Mouse (Mus musculus) limb, embryonic 14.5 days (tissue): ENCODE data around the gene Ldhc. TPM values are rescaled to one million over a fixed set of nuclear protein-coding genes. Genes with fewer than 3 reads are reported as not detected.
"Not testable (repeated sequence)": the region's sequence is repeated elsewhere in the genome, so short reads cannot be mapped to it uniquely, and the experiment has no call there.

Source experiments
- ATAC-seq: fragments of 200-750 bp; cut with Nextera tagmentation; 2 replicates; pipeline ENCODE4 v1.8.0; 2017; ENCODE audit warnings: low read depth, moderate number of reproducible peaks, moderate TSS enrichment; ENCODE audit not compliant: low FRiP score
- DNase-seq: peaks from one replicate; pipeline ENCODE4 v3.0.0-alpha.2; 2015; ENCODE audit warnings: low spot score
- H3K27ac ChIP-seq: fragments of 300-500 bp; sonication (generic); replicated peaks from 2 replicates; pipeline ENCODE4 v1.5.1; 2014; ENCODE audit warnings: low read depth, mild to moderate bottlenecking, low read length, moderate library complexity, mixed read lengths
- H3K27me3 ChIP-seq: fragments of 300-500 bp; sonication (generic); 2 replicates; pipeline ENCODE4 v1.6.1; 2014; ENCODE audit warnings: low read length, mixed read lengths; ENCODE audit not compliant: control insufficient read depth, insufficient read depth
- H3K36me3 ChIP-seq: fragments of 300-500 bp; sonication (generic); 2 replicates; pipeline ENCODE4 v1.6.1; 2014; ENCODE audit warnings: mild to moderate bottlenecking, low read length, moderate library complexity, mixed read lengths; ENCODE audit not compliant: control insufficient read depth, insufficient read depth
- H3K4me1 ChIP-seq: fragments of 300-500 bp; sonication (generic); 2 replicates; pipeline ENCODE4 v1.6.1; 2014; ENCODE audit warnings: antibody characterized with exemption, low read length, mixed read lengths; ENCODE audit not compliant: control insufficient read depth, insufficient read depth
- H3K4me2 ChIP-seq: fragments of 300-500 bp; sonication (generic); replicated peaks from 2 replicates; pipeline ENCODE4 v1.6.1; 2014; ENCODE audit warnings: low read depth, mild to moderate bottlenecking, low read length, moderate library complexity; ENCODE audit not compliant: severe bottlenecking
- H3K4me3 ChIP-seq: fragments of 300-500 bp; sonication (generic); replicated peaks from 2 replicates; pipeline ENCODE4 v1.5.1; 2014; ENCODE audit warnings: low read length
- H3K9ac ChIP-seq: fragments of 300-500 bp; sonication (generic); 2 replicates; pipeline ENCODE4 v1.6.1; 2014; ENCODE audit warnings: mild to moderate bottlenecking, low read depth, low read length, moderate library complexity; ENCODE audit not compliant: severe bottlenecking
- H3K9me3 ChIP-seq: fragments of 300-500 bp; sonication (generic); 2 replicates; pipeline ENCODE4 v1.6.1; 2016; ENCODE audit warnings: low read length; ENCODE audit not compliant: control insufficient read depth
- POLR2A ChIP-seq: fragments of 200-500 bp; IDR thresholded peaks from 2 replicates; pipeline ENCODE4 v1.8.0; 2012; ENCODE audit warnings: inconsistent platforms, mild to moderate bottlenecking, moderate library complexity, borderline replicate concordance; ENCODE audit not compliant: insufficient read depth, insufficient read length; ENCODE audit errors: extremely low read depth
- WGBS: fragments of 180-500 bp; shearing (Covaris S2); extraction: QIAGEN DNeasy Blood & Tissue Kit; methylation state at CpG from one replicate; pipeline ENCODE4 v1.1.7; 2014; 5-methylcytosine and 5-hydroxymethylcytosine counted together
- polyA plus RNA-seq, 2 experiments: library from polyadenylated mRNA; depleted of rRNA in 1 of 2; stranded (reverse) in 1 of 2; unstranded in 1 of 2; fragments of >200 nt; fragmentation: Nextera tagmentation in 1 of 2; extraction: Ambion mirVana in 1 of 2; gene quantifications; 2 replicates each; pipeline versions ENCODE4 v1.2.1 to v1.2.3; 2012 to 2014

Gene Ldhc
- polyA plus RNA-seq (2012; rRNA removed): 0.06 TPM in 1 of 2 replicates, not detected in the other
- polyA plus RNA-seq (2014; fragmentation: Nextera tagmentation; extraction: Ambion mirVana): not detected in 2 replicates

DNA sequence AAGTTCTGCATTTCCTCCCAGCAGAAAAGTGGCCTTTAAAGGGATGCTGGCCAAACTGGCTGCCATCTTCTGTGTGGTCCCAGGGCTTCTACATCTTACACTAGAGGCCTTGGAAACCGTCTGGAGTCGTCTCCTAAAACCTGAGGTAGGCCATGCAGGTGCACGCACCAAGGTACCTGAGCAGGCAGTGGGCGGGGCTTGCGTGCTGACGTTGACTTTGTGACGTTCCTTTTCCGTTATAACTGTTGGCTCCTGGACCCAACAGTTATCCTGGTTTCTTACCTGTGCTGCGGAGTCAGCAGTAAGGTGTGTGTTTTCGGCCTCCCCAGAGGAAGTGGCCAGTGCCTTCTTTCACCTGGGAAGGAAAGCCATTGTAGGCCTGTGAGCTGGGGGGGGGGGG is at the start of gene Ldhc:
Gene Ldhc, plus strand, starts transcription at position 208 of the 400 bp plus-strand sequence.
- no peaks in the 10 kb centered on the region for H3K9me3 ChIP-seq
- WGBS: 42% methylated on average over 10 of the region's 10 CpGs
- no peak within 1 kb of the TSS for H3K27ac ChIP-seq
- no peak within 1 kb of the TSS for H3K9ac ChIP-seq
- H3K4me2 ChIP-seq: no peak within 1 kb of the TSS
- H3K27me3 ChIP-seq: no peaks in the 10 kb centered on the region
- ATAC-seq: no peak
- TF ChIP-seq POLR2A: no peak
- no peaks in the 10 kb centered on the region for H3K4me1 ChIP-seq
- H3K4me3 ChIP-seq: no peak within 1 kb of the TSS
- 0 out of 2 replicates have a peak, but pooled peaks cover under 1% of the 10 kb centered on the region for H3K36me3 ChIP-seq
- no peak for DNase-seq

DNA sequence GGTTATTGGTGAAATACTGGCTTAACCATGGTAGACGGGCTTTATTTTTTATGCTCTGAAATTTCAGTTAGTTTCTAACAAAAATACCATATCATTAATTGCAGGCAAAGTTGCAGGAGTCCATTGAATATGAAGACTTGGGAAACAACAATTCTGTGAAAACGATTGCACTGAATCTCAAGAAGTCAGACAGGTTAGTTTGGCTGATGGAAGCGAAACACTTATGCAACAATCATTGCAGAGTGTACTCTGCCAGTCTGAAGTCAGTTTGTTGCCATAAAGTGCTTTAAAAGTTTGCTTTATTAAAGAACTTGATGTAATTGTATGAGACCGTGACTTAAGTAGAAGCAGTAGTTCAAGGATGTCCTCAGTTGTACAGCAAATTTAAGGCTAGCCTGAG is 47.0 kb upstream of the Ldhc start:
- Histone ChIP-seq H3K27ac (no peak overlapping the region), H3K9ac (no peak overlapping the region), H3K27me3 (no peaks in the 10 kb centered on the region), H3K4me1 (no peaks in the 10 kb centered on the region), H3K4me3 (no peak overlapping the region), H3K4me2 (no peak overlapping the region), H3K9me3 (no peaks in the 10 kb centered on the region), H3K36me3 (peaks cover 91% of the 10 kb centered on the region)
- ATAC-seq (no peak), DNase-seq (no peak)
- 92% methylated on average over 4 of the region's 4 CpGs for WGBS
- no peak for TF ChIP-seq POLR2A

DNA sequence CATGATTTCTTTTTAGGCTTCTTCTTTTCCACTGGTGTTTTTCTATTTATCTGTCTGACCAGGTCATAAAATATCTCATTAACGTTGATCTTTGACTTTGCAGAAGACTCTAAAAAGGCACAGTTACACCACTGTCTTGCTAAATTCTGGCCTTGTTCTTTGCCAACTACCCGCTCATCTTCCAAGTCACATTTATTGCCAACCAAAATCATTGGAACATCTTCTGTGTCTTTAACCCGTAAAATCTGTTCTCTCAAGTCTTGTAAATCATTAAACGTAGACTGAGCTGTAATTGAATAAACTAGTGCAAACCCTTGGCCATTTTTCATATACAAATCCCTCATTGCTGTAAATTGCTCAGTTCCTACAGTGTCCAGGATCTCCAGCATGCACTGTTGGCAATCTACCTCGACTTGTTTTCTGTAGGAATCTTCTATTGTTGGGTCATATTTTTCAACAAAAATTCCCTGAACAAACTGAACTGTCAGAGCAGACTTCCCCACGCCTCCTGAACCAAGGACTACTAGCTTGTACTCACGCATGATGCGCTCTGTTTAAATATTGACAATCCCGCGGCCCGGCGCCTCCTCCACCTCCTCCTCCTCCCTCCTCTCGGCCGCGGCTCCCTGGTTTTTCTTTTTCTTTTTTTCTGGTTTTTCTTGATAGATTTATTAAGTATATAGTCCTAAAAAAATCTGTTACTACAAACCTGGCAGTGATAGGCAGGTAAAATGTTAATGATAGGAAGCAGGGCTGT is 39.9 kb upstream of the Ldhc start:
- not testable (repeated sequence) for H3K9me3 ChIP-seq, ATAC-seq, H3K9ac ChIP-seq, H3K27me3 ChIP-seq, H3K4me1 ChIP-seq, H3K4me2 ChIP-seq, H3K4me3 ChIP-seq, H3K27ac ChIP-seq, DNase-seq
- peaks cover 68% of the 10 kb centered on the region for H3K36me3 ChIP-seq
- WGBS: 90% methylated on average over 15 of the region's 15 CpGs

DNA sequence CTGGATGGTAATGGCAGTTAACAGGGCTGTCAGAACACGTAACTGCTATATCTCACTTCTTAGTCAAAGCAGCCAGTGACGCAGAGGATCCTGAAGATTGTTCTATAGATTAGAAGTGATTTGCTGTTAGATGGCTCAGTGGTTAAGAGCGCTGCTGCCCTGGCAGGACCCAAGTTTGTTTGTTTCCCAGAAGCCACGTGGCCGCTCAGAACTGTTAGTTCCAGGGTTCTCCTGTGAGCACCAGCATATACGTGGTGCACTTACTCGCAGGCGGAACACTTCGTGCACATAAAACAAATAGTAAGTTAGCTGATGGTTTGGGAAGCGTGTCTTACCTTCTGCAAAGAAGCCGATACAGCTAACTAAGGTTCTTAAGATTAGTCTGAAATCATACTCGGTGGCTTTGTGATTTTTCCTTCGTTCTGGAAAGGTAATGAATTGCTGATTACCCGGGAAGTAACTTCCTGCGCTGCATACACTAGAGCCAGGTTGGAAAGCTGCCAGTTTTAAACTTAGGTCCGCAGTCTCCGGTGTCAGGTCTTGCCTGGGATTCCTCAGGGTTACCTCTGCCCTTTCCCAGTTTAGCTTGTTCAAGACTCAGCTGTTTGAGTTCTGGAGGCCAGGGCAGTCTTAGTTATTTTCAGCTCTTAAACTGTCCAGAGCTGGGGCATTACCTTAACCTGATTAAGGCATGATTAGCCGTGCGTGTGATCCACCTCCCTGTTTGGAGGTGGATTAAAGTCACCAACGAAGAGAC is 33.8 kb upstream of the Ldhc start:
- Histone ChIP-seq H3K9ac (no peak overlapping the region), H3K27ac (no peak overlapping the region), H3K4me3 (no peak overlapping the region), H3K4me2 (no peak overlapping the region), H3K27me3 (no peaks in the 10 kb centered on the region), H3K36me3 (peaks cover 16% of the 10 kb centered on the region), H3K4me1 (no peaks in the 10 kb centered on the region), H3K9me3 (no peaks in the 10 kb centered on the region)
- TF ChIP-seq POLR2A: no peak
- 65% methylated on average over 20 of the region's 20 CpGs for WGBS
- no peak for ATAC-seq
- no peak for DNase-seq

DNA sequence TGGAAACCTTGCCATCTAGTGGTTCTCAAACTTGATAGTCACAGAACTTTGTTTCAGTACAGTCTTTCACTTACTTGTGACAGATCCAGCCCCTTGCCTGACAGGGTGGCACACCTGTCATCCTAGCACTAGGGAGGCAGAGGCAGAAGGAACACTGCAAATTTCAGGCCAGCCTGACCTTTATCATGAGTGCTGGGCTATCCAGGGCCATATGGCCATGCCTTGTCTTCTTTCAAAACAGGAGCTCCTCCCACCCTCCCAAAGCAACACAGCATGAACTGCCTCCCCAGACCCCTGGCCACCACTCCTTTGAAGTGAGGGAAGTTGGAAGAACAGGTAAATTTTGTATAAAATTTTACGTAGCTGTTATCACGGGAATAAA is 33.2 kb upstream of the Ldhc start:
- no peak overlapping the region for H3K27ac ChIP-seq
- H3K27me3 ChIP-seq: no peaks in the 10 kb centered on the region
- no peak overlapping the region for H3K4me3 ChIP-seq
- no peaks in the 10 kb centered on the region for H3K9me3 ChIP-seq
- H3K9ac ChIP-seq: no peak overlapping the region
- no peaks in the 10 kb centered on the region for H3K4me1 ChIP-seq
- 70% methylated on average over 2 of the region's 2 CpGs for WGBS
- DNase-seq (no peak), ATAC-seq (no peak)
- peaks cover 10% of the 10 kb centered on the region for H3K36me3 ChIP-seq
- H3K4me2 ChIP-seq: no peak overlapping the region
- TF ChIP-seq POLR2A: no peak
